Mouse (Mus musculus): ENCODE data around the gene Cd63. TPM values are rescaled to one million over a fixed set of nuclear protein-coding genes. Genes with fewer than 3 reads are reported as not detected.

The Cd63 gene
- polyA plus RNA-seq, 1 experiment = 221 TPM

GRCm38 (mm10) chr10:128929638-128930378 is 29.0 kb downstream of the Cd63 start:
- DNase-seq (ENCODE audit: low read depth) = no peak

- no peak for DNase-seq (ENCODE audit: low read depth)
These were observed 30.7 kb downstream of the Cd63 start for GRCm38 (mm10) chr10:128931441-128931840.

GRCm38 (mm10) chr10:128933574-128933973 is 32.8 kb downstream of the Cd63 start, which contains the start of gene Itga7:
Gene Itga7, plus strand, starts transcription at chr10:128933818.
- no peak for DNase-seq (ENCODE audit: low read depth)

- DNase-seq (ENCODE audit: low read depth) = no peak
These were observed 33.4 kb downstream of the Cd63 start for GRCm38 (mm10) chr10:128933976-128934721.

GRCm38 (mm10) chr10:128934997-128935787 is 34.4 kb downstream of the Cd63 start:
- DNase-seq (ENCODE audit: low read depth) = no peak

- DNase-seq (ENCODE audit: low read depth) = no peak
These were observed 35.1 kb downstream of the Cd63 start for GRCm38 (mm10) chr10:128935826-128936440.

- no peak for DNase-seq (ENCODE audit: low read depth)
These were observed 37.1 kb downstream of the Cd63 start for GRCm38 (mm10) chr10:128937756-128938390.

- DNase-seq (ENCODE audit: low read depth) = no peak
These were observed 37.7 kb downstream of the Cd63 start for GRCm38 (mm10) chr10:128938457-128938856.

- no peak for DNase-seq (ENCODE audit: low read depth)
These were observed 38.2 kb downstream of the Cd63 start for GRCm38 (mm10) chr10:128938974-128939373.

- DNase-seq (ENCODE audit: low read depth) = no peak
These were observed 39.8 kb downstream of the Cd63 start for GRCm38 (mm10) chr10:128940475-128941061.

- DNase-seq (ENCODE audit: low read depth) = no peak
These were observed 44.9 kb downstream of the Cd63 start for GRCm38 (mm10) chr10:128945675-128946074.

GRCm38 (mm10) chr10:128947496-128947895 is 46.7 kb downstream of the Cd63 start:
- DNase-seq (ENCODE audit: low read depth) = no peak

GRCm38 (mm10) chr10:128950208-128950887 is 49.6 kb downstream of the Cd63 start:
- DNase-seq (ENCODE audit: low read depth) = no peak

- DNase-seq (ENCODE audit: low read depth) = no peak
These were observed 57.6 kb downstream of the Cd63 start for GRCm38 (mm10) chr10:128958340-128958739.

- DNase-seq (ENCODE audit: low read depth) = no peak
These were observed 59.4 kb downstream of the Cd63 start for GRCm38 (mm10) chr10:128960142-128960541.

GRCm38 (mm10) chr10:128960590-128961584 is 60.1 kb downstream of the Cd63 start, which contains the start of gene Mettl7b:
Gene Mettl7b, minus strand, starts transcription at chr10:128960988.
- DNase-seq (ENCODE audit: low read depth) = peak; percentile 69

All from gonadal fat pad, adult 2 months (tissue).